Mouse (Mus musculus) cerebellum, adult 2 months (tissue): ENCODE measurements around the gene Nat14. TPM values are rescaled to one million over a fixed set of nuclear protein-coding genes. Genes with fewer than 3 reads are reported as not detected.
A peak's percentile ranks its signal among the peaks of the same experiment; 100 is the strongest.
"Not testable (repeated sequence)": the region's sequence is repeated elsewhere in the genome, so short reads cannot be mapped to it uniquely, and the experiment has no call there.

Source experiments
- DNase-seq, 2 experiments: peaks; one replicate each; pipeline ENCODE4 v3.0.0; 2021
- H3K27ac ChIP-seq: fragments of 200-500 bp; 2 replicates; pipeline ENCODE4 v1.5.1; 2012; ENCODE audit warnings: low read length, control low read depth, inconsistent platforms; ENCODE audit not compliant: insufficient read depth
- H3K27me3 ChIP-seq: fragments of 200-500 bp; 2 replicates; pipeline ENCODE4 v1.6.1; 2012; ENCODE audit warnings: inconsistent platforms, mild to moderate bottlenecking, low read length, moderate library complexity; ENCODE audit not compliant: control insufficient read depth, insufficient read depth
- H3K4me1 ChIP-seq: fragments of 200-500 bp; 2 replicates; pipeline ENCODE4 v1.6.1; 2011; ENCODE audit warnings: low read length; ENCODE audit not compliant: control insufficient read depth, insufficient read depth
- H3K4me3 ChIP-seq: fragments of 200-500 bp; replicated peaks from 2 replicates; pipeline ENCODE3; 2011; ENCODE audit warnings: mild to moderate bottlenecking, low read depth, low read length, control low read depth; ENCODE audit not compliant: insufficient read depth
- CTCF ChIP-seq: fragments of 200-500 bp; IDR thresholded peaks from 2 replicates; pipeline ENCODE4 v1.5.1; 2011; ENCODE audit warnings: low read depth, mild to moderate bottlenecking, control low read depth, low read length, moderate library complexity, borderline replicate concordance; ENCODE audit not compliant: insufficient read depth
- POLR2A ChIP-seq: fragments of 200-500 bp; IDR thresholded peaks from 2 replicates; pipeline ENCODE4 v1.6.1; 2011; ENCODE audit warnings: low read length, control low read depth, borderline replicate concordance; ENCODE audit not compliant: insufficient read depth
- WGBS: fragments of 180-500 bp; shearing (Covaris S2); methylation state at CpG from one replicate; pipeline ENCODE4 v1.1.7; 2018; 5-methylcytosine and 5-hydroxymethylcytosine counted together
- polyA plus RNA-seq: library from polyadenylated mRNA; depleted of rRNA; stranded (reverse); fragments of >200 nt; gene quantifications from 2 replicates; pipeline ENCODE4 v1.2.3, GENCODE M21; 2012; rRNA removed

The Nat14 gene
- 33.5 and 37.5 TPM in 2 replicates for polyA plus RNA-seq

GRCm38 (mm10) chr7:4921824-4922482, at the start of gene Nat14:
Gene Nat14, plus strand, starts transcription at chr7:4922028.
- Histone ChIP-seq H3K27me3 (no peaks in the 10 kb centered on the region), H3K4me3 (peak within 1 kb of the TSS; percentile 51), H3K4me1 (peaks cover 3% of the 10 kb centered on the region), H3K27ac (peak within 1 kb of the TSS; percentile 89)
- no peak for DNase-seq
- 16% methylated on average over 8 of the region's 8 CpGs for WGBS
- TF ChIP-seq CTCF: no peak
- TF ChIP-seq POLR2A: no peak

DNA sequence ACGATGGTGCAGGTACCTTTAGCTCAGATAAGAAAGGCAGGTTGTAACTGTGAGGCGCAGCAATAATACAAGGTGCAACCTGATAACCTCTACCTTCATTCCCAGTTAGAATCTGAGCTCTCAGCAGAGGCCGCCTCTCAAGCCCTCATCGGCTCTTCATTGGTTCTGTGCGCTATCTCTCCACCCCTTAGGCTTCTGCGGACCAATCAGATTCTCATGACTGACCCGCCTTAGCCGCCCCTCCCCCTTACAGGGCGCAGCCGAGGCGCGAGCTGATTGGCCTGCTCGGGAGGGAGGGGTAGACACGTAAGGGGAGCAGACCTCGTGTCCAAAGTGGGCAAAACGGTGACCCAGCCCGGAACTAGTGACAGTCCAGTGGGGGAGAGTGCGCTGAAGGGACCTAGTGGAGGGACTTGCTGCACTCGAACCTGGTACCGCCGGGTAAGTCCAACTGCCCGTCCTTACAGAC, 45.0 kb upstream of the Nat14 start, which contains the start of gene Isoc2a:
Isoc2a (plus strand) TSS at position 401 of the 469 bp plus-strand sequence.
- peak within 1 kb of the TSS; percentile 96 for H3K4me3 ChIP-seq
- H3K4me1 ChIP-seq: 0 out of 2 replicates have a peak, but pooled peaks cover 5% of the 10 kb centered on the region
- H3K27ac ChIP-seq: peak within 1 kb of the TSS; percentile 59
- peak; percentile 89 to 95 for DNase-seq
- under 1% methylated on average over 22 of the region's 22 CpGs for WGBS
- H3K27me3 ChIP-seq: no peaks in the 10 kb centered on the region
- TF ChIP-seq POLR2A (peak; percentile 90), CTCF (no peak)

- 4% methylated on average over 11 of the region's 11 CpGs for WGBS
- H3K4me1 ChIP-seq: 0 out of 2 replicates have a peak, but pooled peaks cover 5% of the 10 kb centered on the region
- peak overlapping the region; percentile 96 for H3K4me3 ChIP-seq
- TF ChIP-seq POLR2A: no peak
- no peak for TF ChIP-seq CTCF
- no peak for DNase-seq
- H3K27me3 ChIP-seq: no peaks in the 10 kb centered on the region
- H3K27ac ChIP-seq: peak overlapping the region; percentile 27; the same call in 1 of the 2 replicates
Observed at GRCm38 (mm10) chr7:4877226-4877625, 44.6 kb upstream of the Nat14 start.

DNA sequence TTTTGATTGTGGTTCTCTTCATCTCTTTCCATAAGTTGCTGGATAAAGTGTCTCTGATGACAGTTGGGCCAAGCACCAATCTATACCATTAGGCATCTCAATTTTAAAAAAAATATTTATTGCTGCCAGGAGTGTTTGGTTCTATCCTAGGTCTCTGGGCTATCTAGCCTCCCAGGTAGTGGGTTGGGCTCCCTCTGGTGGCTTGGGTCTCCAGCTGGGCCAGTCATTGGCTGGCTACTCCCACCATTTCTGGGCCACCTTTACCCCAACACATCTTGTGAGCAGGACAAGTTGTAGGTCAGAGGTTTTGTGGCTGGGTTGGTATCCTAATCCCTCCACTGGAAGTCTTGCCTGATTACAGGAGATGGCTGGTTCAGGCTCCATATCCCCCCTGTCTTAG, 43.6 kb upstream of the Nat14 start:
- H3K27ac ChIP-seq: no peak overlapping the region
- H3K4me1 ChIP-seq: 0 out of 2 replicates have a peak, but pooled peaks cover 5% of the 10 kb centered on the region
- no peak for DNase-seq
- no peak for TF ChIP-seq POLR2A
- no peak for TF ChIP-seq CTCF
- no peak overlapping the region for H3K4me3 ChIP-seq
- no peaks in the 10 kb centered on the region for H3K27me3 ChIP-seq

- WGBS: 53% methylated on average over 1 of the region's 1 CpGs
- DNase-seq, H3K27me3 ChIP-seq, H3K27ac ChIP-seq, H3K4me3 ChIP-seq, H3K4me1 ChIP-seq: not testable (repeated sequence)
Observed at GRCm38 (mm10) chr7:4879036-4879435, 42.8 kb upstream of the Nat14 start.

DNA sequence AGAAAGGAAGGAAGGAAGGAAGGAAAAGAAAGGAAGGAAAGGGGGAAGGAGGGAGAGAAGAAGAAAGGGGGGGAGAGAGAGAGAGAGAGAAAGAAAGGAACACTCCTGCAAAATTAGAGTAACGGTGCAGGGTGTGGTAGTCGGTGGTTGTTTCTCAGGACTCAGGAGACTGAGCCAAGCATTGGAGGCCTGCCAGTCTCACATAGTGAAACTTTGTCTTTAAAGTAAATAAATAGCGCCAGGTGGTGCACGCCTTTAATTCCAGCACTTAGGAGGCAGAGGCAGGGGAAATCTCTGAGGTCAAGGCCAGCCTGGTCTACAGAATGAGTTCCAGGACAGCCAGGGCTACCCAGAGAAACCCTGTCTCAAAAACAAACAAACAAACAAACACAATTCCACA, 35.1 kb upstream of the Nat14 start:
- no peak for TF ChIP-seq CTCF
- TF ChIP-seq POLR2A: no peak

GRCm38 (mm10) chr7:4895186-4895585, 26.6 kb upstream of the Nat14 start:
- TF ChIP-seq CTCF (no peak), POLR2A (no peak)
- DNase-seq: no peak
- no peak overlapping the region for H3K27ac ChIP-seq
- 69% methylated on average over 11 of the region's 11 CpGs for WGBS
- no peak overlapping the region for H3K4me3 ChIP-seq
- H3K27me3 ChIP-seq: no peaks in the 10 kb centered on the region
- no peaks in the 10 kb centered on the region; the same call in none of the 2 replicates for H3K4me1 ChIP-seq

More for the DNA sequence above, 35.1 kb upstream of the Nat14 start:
- no peaks in the 10 kb centered on the region for H3K27me3 ChIP-seq
- H3K27ac ChIP-seq: no peak overlapping the region
- DNase-seq: no peak
- 42% methylated on average over 4 of the region's 4 CpGs for WGBS
- no peaks in the 10 kb centered on the region; the same call in 1 of the 2 replicates for H3K4me1 ChIP-seq
- no peak overlapping the region for H3K4me3 ChIP-seq
